Mouse (Mus musculus) fibroblast of lung, adult 2 months (primary cell): Measurements from ENCODE around the gene U90926.
"Not testable (repeated sequence)": the region's sequence is repeated elsewhere in the genome, so short reads cannot be mapped to it uniquely, and the experiment has no call there.

Source experiments
- DNase-seq: peaks from one replicate; pipeline ENCODE4 v3.0.0-alpha.2; 2011; ENCODE audit warnings: low read depth

U90926 gene

DNA sequence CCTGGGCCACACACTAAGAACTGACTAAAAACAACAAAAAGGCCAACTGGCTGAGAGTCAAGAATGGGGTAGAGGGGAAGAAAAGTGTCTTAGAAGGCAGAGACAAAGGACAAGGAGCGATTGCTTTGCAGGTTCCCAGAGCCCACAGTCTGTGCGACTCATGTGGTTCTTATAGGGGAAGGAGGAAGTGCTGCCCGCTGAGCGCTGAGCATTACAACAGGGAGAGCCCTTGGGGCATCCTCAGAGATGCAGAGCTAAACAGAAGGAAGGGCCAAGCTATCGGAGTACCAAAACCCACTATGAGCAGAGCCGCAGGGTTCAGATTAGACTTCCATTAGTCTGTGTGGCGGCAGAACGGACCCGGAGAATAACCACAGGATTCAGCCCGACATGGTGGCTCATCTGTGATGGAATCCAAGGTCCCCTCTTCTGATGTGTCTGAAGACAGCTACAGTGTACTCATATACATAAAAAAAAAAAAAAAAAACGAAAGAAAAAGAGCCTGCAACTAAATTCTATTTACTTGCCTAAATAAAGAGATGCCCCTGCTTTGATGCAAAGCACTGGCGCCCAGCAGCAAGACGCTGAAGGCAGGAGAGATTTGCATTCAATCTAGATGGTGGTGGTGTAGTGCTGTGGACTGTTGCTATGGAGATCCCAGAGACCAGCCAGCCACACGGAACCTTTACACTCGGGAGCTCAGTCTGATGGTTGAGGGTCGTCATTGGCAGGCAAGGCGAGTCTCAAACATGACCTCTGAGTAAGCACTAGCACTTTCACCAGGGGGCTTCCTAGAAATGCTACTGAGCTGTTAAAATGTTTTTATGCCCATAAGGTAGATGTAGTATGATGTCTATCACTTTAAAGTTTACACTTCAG, 3.9 kb upstream of the U90926 start:
- DNase-seq: no peak

DNA sequence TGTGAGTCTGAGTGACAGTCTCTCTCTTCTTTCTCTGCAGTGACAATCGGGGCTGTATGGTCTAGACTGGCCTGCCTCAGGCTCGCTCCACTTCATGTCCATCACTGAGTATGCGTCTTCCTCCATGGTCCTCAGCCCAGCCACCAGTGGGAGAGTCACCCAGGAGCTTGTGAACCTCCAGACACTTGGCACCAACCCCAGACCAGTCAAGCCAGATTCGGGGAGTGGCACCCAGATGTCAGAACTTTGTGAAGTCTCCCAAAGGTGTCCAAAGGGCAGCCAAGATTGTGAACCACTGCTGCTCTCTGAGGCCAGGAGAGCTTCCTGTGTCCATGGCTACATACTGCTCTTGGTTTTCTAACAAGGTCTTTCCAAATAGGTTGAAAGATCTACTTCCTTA, 3.0 kb downstream of the U90926 start:
- no peak for DNase-seq

DNA sequence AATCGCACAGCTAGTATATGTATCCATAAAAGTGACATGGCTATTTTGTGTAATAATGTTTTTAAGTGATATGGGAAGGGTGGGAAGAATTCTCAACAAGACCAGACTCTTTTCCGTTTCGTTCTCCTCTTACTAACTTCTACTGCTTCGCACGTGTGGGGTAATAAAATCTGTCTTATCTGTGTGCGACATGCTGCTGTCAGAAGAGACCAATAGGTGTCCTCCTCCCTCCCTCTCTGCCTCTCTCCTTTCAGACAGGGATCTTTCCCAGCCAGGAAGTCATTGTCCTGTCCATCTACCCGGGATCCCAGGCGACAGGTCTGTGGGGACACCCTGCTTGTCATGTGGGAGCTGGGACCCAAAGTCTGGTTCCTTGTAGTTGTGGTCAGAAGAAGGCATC, 5.0 kb downstream of the U90926 start:
- no peak for DNase-seq

DNA sequence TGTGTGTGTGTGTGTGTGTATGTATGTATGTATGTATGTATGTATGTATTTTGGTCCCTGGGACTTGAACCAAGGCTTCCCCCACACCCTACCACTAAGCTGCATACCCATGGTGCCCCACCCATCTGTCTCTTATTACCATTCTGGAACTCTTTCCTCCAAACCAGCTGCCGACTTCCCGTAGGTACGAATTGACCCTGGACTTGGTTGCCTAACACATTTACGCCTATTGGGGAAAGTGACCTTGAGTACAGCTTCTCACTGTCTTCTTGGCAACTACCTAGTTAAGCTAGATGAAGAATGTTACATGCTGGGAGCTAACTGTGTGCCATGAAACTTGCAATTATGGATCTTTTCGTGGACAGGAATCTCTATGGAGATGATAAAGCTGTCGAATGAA, 9.1 kb downstream of the U90926 start:
- no peak for DNase-seq

DNA sequence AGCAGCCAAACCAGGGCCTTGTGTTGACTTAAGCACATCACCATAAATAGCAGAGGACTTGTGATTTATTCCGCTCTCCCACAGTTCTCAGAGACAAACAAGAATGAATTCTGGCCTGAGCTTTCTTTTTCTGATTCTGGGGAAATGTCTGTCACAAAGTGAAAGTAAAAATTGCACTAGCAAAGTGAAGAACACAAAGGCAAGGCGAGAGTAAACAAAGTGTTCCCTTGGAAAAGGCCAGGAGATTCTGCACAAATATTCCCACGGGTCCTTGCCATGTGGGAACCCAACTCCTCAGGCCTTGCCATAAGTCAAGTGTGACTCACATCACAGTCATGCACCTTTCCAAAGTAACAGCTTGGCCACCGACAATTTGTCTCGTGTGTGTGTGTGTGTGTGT, 9.5 kb downstream of the U90926 start:
- DNase-seq: peak; percentile 76

DNA sequence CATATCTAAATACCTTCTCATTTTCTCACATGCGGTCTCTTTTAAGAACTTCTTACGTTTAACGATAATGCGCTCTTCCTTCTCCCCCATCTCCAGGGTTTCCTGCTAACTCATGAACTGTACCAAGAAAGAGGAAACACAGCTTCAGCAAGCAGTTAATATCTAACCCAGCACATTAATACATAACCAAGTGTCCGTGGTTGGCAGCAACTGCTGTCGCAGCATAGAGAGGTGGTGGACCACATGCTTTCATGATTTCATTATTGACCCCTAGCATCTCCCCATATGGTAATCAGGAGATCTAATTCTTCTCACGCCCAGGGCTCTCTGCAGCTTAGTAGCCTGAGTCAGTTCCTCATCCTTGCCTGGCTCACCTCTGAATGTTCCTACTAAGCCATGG, 10.0 kb downstream of the U90926 start:
- no peak for DNase-seq

DNA sequence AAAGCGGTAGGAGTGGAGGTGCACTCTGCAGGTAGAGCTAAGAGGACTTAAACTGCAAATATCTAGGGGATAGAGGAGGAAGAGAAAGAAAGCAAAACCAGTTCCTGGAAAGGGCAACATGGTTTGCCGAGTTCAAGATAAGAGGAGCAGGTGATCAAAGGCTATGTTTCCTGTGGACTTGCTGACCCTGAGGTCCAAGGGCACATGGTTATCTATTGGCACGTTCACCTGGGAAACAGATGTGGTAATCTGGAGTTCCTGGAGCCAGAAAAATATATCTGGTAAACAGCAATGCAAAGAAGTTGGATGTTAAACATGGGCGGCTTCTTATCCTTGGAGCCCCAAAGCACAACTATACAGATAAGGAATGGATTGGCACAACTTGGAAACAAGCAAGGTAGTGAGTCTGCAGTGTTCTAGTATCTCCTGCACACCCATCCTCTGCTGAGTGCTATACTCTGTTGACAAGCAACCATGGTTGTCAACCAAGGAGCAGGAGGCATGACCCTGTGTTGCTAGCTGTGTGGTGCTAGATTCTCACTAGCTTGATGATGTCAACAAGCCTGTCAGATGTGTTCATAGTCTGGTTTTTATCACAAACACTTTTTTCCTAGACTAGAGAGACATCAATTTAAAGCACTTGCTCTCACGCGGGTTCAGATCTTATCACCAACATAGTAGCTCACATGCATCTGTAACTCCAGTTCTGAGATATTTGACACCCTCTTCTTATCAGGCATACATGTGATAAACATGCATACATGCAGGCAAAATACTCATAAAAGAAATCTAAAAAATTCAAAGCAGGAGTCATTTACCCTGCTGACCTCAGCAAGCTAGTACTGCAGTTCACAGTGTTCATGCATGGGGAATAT, 10.8 kb downstream of the U90926 start:
- no peak for DNase-seq

DNA sequence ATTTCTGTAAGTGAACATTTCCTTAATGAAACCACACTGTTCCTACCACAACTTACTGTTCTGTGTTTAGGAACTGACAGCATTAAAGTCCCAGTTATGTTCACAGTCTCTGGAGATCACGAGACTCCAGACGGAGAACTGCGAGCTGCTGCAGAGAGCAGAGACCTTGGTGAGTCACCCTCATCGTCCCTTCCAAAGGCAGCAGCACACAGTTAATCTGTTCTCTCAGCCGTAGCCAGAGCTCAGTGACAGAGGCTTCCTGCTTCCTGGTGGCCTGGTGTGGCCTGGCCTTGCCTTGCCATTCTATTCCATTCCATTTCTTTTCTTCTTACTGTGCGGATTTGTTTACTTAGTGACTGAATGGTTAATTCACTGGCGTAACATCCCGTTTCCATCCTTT, 16.9 kb downstream of the U90926 start:
- no peak for DNase-seq

DNA sequence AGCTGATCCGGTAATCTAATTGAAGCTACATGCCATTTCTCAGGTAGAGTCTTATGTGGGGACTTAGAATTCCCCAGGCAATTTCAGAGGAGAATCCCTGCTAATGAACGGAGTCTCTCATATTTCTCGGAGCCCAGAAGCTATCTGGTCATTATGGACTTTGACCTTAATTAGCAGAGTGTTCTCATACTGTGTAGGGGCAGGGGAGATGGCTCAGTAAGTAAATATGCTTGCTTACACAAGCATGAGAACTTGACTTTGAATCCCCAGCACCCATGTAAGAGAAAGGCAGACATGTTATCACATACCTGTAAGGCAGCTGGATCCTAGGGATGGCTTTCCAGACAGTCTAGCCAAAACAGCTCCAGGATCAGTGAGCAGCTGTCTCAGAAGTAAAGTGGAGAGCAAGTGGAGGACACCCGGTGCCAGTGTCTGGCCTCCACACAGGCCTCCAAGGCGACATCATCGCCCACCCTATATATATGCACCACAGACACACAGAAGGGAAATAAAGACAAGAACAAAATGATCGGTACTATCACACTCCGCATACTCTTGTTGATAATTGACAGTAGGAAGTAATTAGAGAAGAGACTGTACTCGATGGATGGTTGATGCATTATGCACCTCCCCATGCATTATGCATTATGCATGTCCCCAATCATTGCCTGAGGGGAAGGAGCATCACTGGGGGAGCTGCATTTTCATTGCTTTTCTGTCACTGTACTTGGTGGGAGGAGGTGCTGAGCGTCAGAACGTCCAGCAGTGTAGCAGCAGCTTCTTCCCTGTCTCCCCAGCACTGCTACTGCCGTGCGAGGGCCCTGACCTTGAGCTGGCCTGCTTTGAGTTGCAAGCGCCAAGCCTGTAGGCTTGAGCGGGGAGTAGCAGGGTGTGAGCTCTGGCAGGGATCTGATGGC, 18.1 kb downstream of the U90926 start:
- DNase-seq: no peak

DNA sequence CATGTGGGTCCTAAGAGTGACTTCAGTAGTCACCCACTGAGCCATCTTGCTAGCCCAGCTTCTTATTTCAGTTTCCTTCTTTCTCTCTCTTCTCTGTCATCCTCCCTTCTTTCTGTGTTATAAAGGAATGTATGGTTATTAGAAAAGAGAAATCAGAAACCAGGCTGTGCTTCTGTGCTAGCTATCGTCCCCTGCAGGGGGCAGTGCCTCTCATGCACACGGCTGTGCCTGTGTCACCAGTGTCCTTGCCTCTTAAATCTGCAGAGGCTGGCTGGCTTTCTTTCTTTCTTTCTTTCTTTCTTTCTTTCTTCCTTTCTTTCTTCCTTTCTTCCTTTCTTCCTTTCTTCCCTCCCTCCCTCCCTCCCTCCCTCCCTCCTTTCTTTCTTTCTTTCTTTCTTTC, 19.5 kb downstream of the U90926 start:
- DNase-seq: not testable (repeated sequence)

DNA sequence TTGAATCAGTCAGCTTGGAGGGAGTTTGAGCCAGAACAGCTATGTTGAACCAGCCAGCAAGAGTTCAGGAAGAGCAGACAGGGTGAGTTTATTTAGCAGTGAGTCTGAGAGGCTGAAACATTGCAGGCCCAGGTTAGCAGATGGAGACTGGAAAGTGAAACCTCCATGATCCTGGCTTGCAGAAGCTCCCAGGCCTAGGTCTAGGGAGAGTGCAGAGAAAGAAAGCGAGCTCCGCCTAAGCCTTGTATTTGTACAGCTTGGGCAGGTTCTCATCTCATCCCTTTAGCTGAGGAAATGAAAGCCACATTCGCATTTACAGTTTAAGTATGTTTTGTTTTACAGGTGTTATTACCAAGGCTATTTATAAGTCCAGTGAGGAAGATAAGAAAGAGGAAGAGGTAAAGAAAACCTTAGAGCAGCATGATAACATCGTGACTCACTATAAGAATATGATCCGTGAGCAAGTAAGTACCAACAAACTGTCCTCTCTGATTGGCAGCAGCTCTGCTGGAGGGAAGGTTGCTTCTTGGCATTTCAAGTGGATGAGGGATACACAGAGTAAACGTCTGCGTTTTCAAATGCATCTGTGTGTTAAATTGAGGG, 26.2 kb downstream of the U90926 start:
- DNase-seq: no peak

DNA sequence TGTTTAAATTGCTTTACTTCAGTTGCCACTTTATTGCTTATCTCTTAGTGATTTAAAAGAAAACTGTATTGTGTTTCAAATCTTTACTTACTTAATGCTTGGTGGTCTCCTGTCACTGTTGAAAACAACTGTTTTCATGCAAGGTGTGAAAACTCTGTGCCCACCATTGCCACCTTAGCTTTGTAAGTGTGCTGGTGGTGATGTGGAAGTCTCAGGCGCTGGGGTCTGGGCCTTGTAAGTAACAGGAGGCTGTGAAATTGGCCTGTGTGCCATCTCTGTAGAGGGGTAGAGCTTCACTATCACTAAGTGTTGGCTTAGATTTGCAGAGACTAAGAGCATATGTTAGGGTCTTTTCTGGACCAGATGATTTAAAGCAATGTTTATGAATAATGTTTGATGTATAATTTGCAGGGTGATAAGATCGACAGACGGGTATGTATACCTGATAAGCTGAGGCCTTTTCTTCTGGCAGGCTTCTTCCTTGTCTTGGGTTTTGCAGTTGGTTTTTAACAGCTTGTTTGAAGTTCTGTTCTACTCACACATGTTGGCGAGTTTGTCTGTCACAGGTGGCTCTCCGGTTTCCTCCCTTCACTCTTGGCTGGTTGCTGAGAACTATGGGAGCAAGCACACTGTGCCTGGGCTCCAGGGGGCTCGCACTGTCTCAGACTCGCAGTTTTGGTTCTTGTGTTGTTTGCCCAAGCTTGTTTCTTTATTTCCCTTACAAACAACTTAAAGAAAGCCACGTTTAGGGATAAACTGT, 32.0 kb downstream of the U90926 start:
- no peak for DNase-seq

DNA sequence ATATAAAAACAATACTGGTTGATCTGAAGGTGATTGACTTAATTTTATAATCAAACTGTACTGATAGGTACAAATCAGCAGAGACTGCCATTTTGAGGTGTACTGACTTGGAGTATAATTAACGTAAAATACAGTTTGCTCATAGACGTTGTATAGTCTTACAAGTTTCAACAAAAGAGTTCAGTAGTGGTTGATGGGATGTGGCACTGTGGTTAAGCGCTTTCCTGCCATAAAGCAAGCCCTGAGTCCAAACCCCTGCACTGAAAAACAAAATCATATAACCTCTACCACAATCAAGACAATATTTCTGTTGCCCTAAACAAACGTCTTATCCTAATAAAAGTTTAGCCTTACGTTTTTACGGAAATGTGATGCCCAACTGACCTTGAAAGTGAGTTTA, 49.2 kb downstream of the U90926 start:
- no peak for DNase-seq
